Mouse (Mus musculus) left cerebral cortex, adult 8-10 months (tissue): ENCODE results near the gene Xpc. TPM values are rescaled to one million over a fixed set of nuclear protein-coding genes. Genes with fewer than 3 reads are reported as not detected.
A peak's percentile ranks its signal among the peaks of the same experiment; 100 is the strongest.

Source experiments
- DNase-seq, 2 experiments: peaks; one replicate each; pipeline ENCODE4 v3.0.0; 2022; ENCODE audit warnings: low spot score in 2 of 2
- total RNA-seq, 4 experiments: library from RNA; stranded (reverse); gene quantifications; 2 replicates each; pipeline ENCODE4 v1.2.4; 2022

Gene Xpc
- total RNA-seq, result 10 to 100 TPM; 14.1 to 18.5 (median 17.1) TPM

DNA sequence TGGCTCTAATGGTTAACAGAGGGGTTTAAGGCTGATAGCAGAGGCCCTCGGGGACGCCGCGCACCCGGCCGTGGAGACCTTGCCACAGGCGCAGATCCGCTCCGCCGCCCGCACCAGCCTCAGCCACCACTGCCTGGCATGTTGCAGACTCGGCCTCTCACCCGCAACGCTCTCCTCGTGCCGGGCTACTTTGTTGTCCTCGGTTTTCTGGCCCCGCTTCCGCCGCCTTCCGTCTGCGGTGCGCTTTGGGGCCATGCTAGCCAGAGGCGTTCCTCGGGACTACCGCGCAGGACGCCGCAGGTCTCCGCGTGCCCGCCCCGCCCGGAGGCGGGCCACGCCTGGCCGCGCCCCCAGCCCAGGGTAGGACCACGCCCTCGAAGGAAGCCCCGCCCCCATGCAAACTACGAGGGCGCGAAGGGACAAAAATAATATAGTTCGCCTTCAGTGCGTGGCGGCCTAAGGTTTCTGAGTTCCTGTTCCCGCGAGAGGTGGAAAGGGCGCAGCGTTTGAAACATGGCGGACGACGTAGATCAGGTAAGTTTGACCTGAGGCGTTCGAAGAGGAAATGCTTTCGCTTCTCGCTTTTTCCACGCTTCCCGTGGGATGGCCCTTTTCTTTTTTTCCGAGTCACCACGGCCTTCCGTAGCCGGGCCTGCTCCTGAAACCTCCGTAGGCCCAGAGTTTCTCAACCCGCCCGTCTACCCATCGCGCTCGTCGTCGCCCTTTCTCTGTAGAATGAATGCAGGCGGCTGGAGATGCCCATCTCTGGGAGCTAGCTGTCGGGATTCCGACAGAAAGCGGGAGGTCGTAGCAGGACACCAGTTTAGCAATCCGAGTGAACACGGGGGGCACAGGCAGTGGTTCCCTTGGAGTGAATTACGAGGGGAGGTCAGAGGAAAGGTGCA lies at the start of gene Xpc, which contains the start of gene Lsm3:
TSS of gene Xpc (minus strand) at position 344 of the 905 bp plus-strand sequence.
TSS of gene Lsm3 (plus strand) at position 384 of the 905 bp plus-strand sequence.
- DNase-seq, result peak; percentile 96 to 99

DNA sequence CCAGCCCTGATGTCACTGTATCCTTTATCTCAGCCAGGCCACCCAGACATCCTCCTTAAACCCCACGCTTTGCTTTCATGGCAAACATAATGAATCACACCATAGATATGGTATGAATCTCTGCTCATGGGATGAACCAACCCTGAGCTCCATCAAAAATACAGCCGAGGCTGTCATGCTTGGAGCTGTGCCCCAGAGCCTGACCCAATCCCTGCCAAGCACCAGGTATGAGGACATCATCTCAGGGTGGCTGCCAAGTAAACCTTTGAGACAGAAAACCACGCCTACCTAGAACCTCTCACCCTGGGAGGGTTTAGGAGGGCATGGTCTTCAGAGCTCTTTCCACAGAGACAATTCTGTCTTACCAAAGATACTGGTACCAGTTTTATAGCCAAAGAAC lies 47.3 kb upstream of the Xpc start:
- no peak for DNase-seq

- DNase-seq, result no peak
Observed at GRCm38 (mm10) chr6:91560186-91560585, 44.5 kb upstream of the Xpc start.

- peak in 1 of 2 experiments; percentile 39 for DNase-seq
Observed at GRCm38 (mm10) chr6:91559371-91559770, 43.7 kb upstream of the Xpc start.

GRCm38 (mm10) chr6:91558565-91558964 lies 42.9 kb upstream of the Xpc start:
- DNase-seq, result no peak

DNA sequence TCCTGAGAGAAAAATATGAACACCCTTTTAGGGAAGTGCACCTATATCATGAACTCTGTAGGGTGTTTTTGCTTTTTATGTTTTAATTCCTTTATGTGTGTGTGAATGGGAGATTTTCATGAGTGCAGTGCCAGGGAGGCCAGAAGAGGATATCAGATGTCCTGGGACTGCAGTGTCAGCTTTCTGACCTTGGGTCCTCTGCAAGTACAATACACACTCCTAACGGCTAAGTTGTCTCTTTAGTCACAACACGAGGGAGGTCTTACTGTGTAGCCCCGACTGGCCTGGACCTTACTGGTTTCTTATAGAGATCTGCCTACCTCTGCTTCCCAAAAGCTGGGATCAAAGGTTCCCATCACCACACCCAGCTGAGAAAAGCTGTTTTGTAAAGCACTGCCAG lies 37.0 kb upstream of the Xpc start:
- no peak for DNase-seq

GRCm38 (mm10) chr6:91551671-91552070 lies 36.0 kb upstream of the Xpc start:
- DNase-seq, result peak in 1 of 2 experiments; percentile 38

GRCm38 (mm10) chr6:91549621-91550020 lies 33.9 kb upstream of the Xpc start:
- no peak for DNase-seq

GRCm38 (mm10) chr6:91547313-91547712 lies 31.6 kb upstream of the Xpc start:
- no peak for DNase-seq

- DNase-seq, result no peak
Observed at GRCm38 (mm10) chr6:91546241-91546884, 30.7 kb upstream of the Xpc start.

- DNase-seq, result no peak
Observed at GRCm38 (mm10) chr6:91543056-91543455, 27.4 kb upstream of the Xpc start.

GRCm38 (mm10) chr6:91541276-91541675 lies 25.6 kb upstream of the Xpc start:
- DNase-seq, result no peak

DNA sequence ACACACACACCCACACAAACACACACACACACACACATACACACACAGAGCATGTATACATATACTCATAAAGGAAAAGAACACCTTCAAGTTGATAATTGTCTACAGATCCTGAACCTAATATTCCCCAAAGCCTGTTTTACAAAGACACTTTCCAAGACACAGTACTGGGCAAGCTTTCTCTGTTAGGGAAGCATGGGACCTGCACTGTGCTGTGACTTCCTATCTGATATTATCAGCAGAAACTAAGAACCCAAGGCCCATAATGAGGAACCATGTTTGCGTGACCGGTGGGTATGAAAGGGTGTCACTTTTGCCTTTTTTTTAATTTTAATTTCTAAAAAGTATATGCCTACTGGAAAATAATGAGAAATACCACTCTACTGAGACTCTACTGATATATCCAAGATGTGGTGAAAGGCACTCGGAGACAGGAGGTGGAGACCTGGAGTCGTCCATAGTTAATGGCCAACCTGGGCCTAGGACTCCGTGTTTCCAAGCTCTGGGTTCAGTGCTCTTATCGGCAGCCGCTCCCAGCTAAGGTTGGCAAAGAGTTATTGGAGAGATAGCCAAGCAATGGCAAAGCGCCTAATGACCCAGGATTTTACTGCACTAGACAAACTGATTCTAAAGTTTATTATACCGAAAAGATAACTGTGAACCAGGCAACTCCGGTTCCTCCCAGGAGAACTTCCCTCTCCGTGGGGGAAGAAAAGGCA lies 20.5 kb upstream of the Xpc start:
- no peak for DNase-seq

DNA sequence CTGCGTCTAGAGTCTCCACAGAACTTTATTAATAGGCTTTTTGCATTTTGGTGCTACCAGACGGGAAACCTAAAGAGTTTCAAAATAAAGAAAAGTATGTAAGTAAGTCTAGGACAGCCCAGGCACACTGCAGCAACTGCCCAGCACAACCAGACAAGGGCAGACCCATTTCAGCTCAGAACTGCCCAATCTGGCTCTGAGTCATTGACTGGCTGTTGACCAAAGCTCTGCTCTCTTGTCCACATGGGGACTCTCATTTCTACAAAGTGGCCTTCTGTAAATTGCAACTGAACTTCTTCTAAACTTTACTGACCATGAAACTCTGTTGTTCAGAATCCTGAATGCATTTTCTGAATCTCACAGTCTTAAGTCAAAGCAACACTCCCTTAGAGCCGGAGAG lies 19.5 kb upstream of the Xpc start:
- DNase-seq, result no peak

DNA sequence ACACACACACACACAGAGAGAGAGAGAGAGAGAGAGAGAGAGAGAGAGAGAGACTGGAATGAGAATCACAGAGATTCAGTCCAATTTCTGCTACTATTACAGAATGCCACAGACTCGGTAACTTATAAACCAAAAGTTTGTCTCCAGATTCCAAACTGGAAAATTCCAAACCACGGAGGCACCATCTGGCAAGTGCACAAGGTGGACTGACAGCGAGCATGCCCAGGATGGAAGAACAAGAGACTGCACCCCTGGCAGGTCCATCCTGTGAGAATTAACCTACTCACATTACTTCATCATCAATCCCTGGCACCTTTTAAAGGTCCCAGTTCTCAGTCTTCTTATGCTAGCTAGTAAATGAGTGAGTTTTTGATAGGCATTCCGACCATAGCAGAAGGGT lies 18.6 kb upstream of the Xpc start:
- no peak for DNase-seq

DNA sequence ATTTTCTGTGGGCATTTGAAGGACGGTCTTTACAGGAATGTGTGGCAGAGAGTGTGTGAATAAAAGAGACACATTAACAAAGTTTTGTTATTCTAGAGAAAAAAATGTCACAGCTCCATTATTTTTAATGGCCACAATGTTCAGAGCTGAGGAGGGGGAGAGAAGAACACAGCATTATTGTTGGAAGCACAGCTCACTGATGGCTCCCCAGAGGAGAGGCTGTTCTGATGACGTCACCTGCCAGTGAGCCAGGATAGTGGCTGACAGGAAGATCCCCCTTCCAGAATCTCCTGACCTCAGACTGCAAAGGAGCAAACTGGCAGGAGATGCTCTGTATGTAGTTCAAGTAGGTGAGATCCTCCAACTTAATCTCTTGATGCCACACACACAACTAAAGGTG lies 18.1 kb upstream of the Xpc start:
- no peak for DNase-seq

GRCm38 (mm10) chr6:91533359-91533758 lies 17.7 kb upstream of the Xpc start:
- DNase-seq, result no peak

- DNase-seq, result no peak
Observed at GRCm38 (mm10) chr6:91532661-91533060, 17.0 kb upstream of the Xpc start.

DNA sequence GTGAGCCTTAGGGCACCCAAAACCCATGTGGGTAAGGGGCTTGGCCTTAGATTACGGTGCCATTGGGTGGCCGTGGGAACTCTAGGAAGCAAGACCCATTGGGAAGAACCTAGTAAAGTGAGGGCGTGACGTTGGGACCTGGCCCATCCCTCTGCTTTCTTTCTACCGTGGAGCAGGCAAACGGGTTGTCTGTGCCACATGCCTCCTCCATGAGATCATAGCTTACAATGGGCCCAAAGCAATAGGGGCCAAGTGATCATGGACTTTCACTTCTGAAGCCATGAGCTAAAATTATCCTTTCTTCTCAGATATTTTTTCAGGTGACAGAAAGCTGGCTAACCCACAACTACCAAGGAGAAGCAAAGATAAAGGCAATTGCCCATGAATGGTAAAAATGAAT lies 15.6 kb upstream of the Xpc start:
- DNase-seq, result no peak

DNA sequence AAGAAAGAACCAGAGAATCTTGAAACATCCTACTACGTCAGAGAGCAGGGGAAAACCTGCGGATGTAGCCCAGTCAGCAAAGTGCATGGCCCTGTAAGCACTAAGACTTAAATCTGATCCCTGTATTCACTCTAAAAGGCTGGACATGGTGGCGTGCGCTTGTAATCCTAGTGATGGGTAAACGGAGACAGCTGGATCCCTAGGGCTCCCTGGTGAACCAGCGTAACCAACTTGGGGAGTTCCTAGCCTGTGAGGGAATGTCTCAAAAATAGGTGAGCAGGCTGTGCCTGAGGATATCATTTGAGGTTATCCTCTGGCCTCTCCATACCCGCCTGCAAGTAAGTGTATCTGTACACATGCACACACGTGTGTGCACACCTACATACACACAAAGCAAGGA lies 15.0 kb upstream of the Xpc start:
- no peak for DNase-seq

GRCm38 (mm10) chr6:91528265-91528664 lies 12.6 kb upstream of the Xpc start:
- DNase-seq, result no peak
